Mouse (Mus musculus): ENCODE data around the gene Rnf181. TPM values are rescaled to one million over a fixed set of nuclear protein-coding genes. Genes with fewer than 3 reads are reported as not detected.

The Rnf181 gene
- total RNA-seq, 2 experiments from 2014 or later, result 52.1 to 69.3 TPM

DNA sequence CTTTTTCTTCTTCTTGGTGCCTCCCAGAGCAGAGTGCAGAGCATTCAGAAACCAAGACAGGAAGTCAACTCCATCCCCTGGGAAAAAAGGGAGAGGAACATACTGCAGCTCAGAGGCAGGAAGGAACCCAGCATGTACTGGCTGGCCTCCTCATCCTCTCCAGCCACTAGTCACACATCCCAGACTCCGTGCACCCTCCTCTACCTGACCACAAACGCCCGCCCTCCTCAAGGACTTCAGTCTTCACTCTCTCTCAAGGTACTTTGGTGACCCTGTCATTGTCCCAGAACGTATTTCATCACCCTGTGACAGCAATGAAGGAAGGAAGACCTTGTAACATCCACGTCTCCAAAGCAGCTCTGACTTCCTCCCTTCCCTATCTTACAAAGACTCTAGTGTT, 33.6 kb downstream of the Rnf181 start:
- peak; percentile 81 for ATAC-seq (ENCODE audit: poor library complexity, severe bottlenecking)

DNA sequence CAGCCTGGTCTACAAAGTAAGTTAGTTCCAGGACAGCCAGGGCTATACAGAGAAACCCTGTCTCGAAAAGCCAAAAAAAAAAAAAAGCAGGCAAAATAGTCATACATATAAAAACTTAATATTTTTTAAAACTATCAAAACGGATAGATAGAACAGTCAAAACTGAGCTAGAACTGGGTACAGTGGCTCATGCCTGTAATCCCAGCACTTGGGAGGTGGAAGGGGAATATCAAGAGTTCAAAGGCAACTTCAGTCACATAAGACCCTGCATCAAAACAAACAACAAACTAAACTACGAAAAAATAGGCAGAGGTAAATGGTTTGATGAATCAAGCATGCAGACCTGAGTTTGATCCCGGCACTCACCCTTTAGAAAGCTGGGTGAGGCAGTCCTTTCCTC, 36.6 kb downstream of the Rnf181 start:
- no peak for ATAC-seq (ENCODE audit: poor library complexity, severe bottlenecking)

DNA sequence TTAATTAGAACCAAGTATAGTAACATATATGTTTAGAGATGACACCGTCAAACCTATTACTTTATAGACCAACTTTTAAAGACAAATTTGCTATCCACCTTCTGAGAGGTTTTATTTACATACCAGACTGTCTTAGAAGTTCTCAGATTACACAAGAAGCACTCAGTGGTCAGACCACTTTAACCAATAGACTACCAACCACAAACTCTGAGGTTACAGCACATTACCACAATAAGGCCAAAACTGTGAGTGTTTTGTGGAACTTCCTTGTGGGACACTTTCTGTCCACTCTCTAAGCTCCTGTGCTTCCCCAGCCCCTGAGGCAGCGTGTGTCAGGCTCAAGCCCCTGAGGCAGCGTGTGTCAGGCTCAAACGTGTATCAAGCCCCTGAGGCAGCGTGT, 37.7 kb downstream of the Rnf181 start:
- peak; percentile 62 for ATAC-seq (ENCODE audit: poor library complexity, severe bottlenecking)

DNA sequence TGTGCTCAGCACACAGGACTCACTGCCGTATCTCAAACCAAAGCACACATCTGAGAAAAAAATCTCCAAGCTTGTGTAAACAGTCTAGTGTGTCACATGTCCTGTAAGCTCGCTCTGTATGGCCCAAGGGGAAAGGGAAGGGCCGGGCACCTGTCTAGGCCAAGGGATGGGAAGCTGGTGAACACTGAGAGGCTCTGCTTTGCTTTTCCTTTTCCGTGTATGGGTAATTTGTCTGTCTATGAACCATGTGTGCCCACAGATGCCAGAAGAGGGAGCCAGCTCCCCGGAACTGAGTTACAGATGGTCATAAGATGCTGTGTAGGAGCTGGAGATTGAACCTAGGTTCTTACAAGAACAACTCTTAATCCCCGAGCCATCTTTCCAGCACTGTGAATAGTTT, 40.5 kb downstream of the Rnf181 start:
- peak; percentile 76 for ATAC-seq (ENCODE audit: poor library complexity, severe bottlenecking)

DNA sequence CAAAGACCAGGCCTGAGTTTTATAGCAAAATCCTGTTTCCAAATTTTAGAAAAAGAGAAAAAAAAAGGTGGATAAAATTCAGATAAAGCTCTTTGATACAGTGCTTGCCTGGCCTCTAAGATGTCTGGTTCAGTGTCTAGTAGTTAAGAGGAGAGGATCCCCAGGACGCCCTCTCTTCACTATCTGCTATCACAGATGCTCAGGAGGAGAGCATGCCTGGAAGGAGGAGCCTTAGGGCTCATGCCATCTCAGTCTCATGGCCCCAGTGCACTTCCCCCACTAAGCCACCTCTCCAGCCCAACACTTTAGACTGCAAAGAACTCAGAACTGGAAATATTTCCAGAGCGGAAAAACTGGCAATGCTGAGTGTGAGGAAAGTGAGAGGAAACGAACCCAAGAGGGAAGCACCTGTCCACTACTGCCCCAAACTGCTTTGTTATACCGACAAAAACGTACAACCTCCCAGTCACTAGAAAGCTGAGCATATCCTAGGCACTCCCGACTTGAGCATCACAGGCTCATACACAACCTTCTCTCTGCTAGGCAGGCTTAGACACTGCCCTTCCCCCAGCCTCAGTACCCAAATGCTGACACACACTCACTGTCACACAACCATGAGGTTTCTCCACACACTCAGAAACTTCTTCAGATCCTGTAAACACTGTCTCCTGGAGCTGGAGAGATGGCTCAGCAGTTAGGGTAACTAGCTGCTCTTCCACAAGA, 42.8 kb downstream of the Rnf181 start:
- no peak for ATAC-seq (ENCODE audit: poor library complexity, severe bottlenecking)

DNA sequence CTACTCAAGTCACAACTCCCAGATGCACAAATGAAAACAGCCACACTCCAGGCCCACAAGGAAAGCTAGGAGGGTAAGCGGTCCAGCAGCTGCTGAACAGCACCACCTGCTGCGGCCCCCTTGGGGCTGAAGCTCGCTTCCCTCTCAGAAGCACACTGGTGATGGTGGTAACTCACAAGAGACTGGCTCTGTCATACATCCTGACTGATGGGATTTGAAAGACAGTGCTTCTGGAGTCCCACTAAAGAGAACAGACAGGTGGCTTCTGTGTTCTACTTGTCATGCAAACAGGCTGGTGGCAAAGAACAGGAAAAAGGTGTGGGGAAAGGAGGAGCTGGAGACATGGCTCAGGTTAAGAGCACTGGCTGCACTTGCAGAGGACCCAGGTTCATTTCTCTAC, 43.8 kb downstream of the Rnf181 start:
- no peak for ATAC-seq (ENCODE audit: poor library complexity, severe bottlenecking)

DNA sequence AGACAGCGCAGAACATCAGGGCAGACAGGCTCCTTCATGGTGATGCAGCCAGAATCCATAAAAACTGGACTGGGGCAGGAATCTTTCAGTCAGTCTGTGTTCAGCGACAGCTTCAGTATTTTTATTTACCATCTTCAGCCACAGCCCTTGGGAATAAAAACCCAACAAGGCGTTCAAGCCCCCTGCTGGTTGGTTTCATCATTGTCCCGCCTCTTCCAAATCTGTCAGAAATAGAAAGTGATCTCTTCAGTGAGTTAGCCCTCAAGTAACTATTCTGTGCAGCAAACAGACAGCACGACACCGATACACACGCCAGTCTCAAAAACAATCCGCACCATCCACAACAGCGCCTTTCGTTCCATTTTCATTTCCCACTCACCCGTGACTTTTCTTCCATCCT, 47.7 kb downstream of the Rnf181 start:
- no peak for ATAC-seq (ENCODE audit: poor library complexity, severe bottlenecking)

DNA sequence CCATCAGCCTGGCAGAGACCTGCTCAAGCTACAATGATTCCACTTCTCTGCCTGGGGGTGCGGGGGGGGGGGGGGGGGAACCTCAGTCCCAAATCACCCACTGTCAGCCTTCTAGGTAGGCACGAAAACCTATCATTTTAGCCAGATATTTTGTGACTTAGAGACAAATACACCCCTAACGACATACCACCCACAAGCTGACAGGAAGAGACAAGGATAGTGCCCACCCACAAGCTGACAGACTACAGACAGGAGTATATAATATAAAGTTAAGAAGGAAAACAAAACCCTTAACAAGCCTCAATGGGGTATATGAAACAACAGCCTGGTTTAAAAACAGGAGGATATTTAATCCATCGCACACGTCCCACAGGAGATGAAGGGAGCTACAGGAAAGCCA, 48.3 kb downstream of the Rnf181 start:
- no peak for ATAC-seq (ENCODE audit: poor library complexity, severe bottlenecking)

DNA sequence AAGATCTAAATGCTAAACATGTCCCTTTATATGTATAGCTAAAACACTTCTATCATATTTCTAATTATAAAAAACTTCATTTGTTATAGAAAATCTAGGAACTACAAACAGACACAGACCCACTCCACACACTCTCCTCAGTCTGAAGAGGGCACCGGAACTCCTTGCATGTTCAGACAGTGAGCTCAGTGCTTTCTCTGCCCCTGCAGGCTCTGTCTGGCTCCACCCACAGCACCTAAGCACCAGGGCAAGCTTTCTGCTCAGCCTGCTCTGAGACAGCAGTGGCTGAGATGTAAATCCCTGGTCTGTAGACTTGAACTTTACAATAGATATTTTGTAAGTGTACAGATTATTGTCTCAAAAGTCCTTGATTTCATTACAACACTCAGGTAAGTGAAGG, 50.7 kb downstream of the Rnf181 start:
- no peak for ATAC-seq (ENCODE audit: poor library complexity, severe bottlenecking)

DNA sequence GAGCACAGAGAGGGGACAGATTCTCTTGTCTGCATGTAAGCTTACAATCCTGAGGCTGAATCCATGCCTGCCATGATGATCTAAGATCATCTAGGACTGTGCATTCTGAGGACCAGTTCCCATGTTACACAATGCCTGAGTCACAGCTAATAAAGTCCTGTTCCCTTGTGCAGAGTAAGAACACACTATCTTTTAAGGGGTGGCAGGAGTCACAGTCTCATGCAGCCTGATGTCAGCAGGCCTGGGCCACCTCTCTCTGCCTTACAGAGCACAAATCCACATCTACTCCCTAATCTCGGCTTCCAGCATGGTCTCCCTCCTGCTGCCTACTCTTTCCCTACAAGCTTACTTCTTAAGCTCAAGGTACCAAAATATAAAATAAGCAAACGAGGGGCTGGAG, 51.4 kb downstream of the Rnf181 start:
- ATAC-seq (ENCODE audit: poor library complexity, severe bottlenecking), result no peak

DNA sequence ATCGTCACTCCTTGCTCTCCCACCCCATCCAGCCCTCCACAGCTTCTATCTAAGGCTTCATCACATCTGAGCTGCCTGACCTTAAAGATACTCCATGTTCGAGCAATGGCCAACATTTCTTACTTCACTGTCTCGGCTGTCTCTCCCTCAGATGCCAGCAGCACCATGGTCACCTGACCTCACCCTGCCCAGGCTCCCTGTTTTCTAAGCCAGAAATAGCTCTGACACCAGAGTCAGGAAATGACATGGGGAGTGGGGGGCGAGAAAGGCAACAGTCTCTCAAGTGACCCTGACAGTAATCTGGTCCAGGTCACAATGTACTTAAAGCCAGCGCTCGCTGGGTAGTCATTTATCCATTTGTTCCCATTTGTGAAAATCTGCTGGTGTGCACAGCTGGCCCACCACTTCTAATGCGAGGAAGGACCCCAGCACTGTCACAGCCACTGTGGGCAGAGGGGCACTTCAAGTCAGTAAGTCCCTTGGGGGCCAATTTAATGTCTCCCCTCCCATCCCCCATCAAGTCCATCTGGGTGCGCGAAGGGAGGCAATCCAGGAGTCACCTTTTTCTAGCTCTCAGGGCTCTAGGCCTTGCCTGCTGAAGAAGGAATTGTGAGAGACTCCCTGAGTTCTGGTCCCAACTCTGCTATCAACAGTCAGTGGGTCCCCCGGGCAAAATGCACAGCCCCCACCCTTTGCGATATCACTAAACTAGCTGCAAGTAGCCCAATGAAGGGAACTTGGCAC, 53.5 kb downstream of the Rnf181 start:
- no peak for ATAC-seq (ENCODE audit: poor library complexity, severe bottlenecking)

DNA sequence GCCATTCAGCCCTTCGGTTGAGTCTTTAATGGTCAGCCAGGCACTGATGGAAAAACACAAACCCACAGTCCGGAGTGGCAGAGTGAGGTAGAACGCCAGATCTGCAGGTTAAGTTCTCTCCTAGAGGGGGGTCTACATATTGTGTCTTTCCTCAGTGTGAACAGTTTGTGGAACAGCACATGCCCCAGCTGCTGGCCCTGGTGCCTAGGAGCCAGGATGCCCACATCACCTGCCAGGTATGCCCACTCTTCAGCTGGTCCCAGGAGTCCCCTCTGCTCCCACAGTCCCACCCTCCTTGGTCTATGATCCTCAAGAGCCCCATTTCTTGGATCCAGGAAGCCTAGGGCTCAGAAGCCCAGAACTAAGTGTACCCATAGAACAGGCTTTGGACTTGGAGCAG, 54.6 kb downstream of the Rnf181 start:
- ATAC-seq (ENCODE audit: poor library complexity, severe bottlenecking), result no peak

Other genes starting within 250 kb of the Rnf181 start
- gene Atoh8, start 131.4 kb downstream of the Rnf181 start, total RNA-seq (2015), result 0.22 TPM in 1 of 2 replicates, not detected in the other
- gene Atoh8, start 131.4 kb downstream of the Rnf181 start, total RNA-seq (2017), result 0.51 TPM in 1 of 2 replicates, not detected in the other
- gene Sftpb, start 62.3 kb downstream of the Rnf181 start, total RNA-seq (2015), result 0.60 TPM in 1 of 2 replicates, not detected in the other
- not detected in 2 replicates for gene Sftpb, start 62.3 kb downstream of the Rnf181 start, total RNA-seq (2017)
- 36.8 and 42.1 TPM in 2 replicates for gene Usp39, start 21.8 kb downstream of the Rnf181 start, total RNA-seq (2015)
- 71.7 and 77.1 TPM in 2 replicates for gene Usp39, start 21.8 kb downstream of the Rnf181 start, total RNA-seq (2017)
- 34.0 and 40.5 TPM in 2 replicates for gene 0610030E20Rik, start 19.6 kb downstream of the Rnf181 start, total RNA-seq (2015)
- 26.7 and 30.7 TPM in 2 replicates for gene 0610030E20Rik, start 19.6 kb downstream of the Rnf181 start, total RNA-seq (2017)
- gene Tmem150a, start 11.5 kb downstream of the Rnf181 start, total RNA-seq (2015), result 0.20 and 2.3 TPM in 2 replicates
- gene Tmem150a, start 11.5 kb downstream of the Rnf181 start, total RNA-seq (2017), result 0.26 and 0.45 TPM in 2 replicates
- gene Vamp5, start 13.5 kb upstream of the Rnf181 start, total RNA-seq (2015), result 15.4 and 20.0 TPM in 2 replicates
- 6.5 and 12.4 TPM in 2 replicates for gene Vamp5, start 13.5 kb upstream of the Rnf181 start, total RNA-seq (2017)
- gene Vamp8, start 23.7 kb upstream of the Rnf181 start, total RNA-seq (2015), result 219 and 236 TPM in 2 replicates
- gene Vamp8, start 23.7 kb upstream of the Rnf181 start, total RNA-seq (2017), result 199 and 241 TPM in 2 replicates
- 5.6 and 7.8 TPM in 2 replicates for gene Ggcx, start 47.4 kb upstream of the Rnf181 start, total RNA-seq (2015)
- 6.0 and 8.3 TPM in 2 replicates for gene Ggcx, start 47.4 kb upstream of the Rnf181 start, total RNA-seq (2017)
- gene Mat2a, start 72.6 kb upstream of the Rnf181 start, total RNA-seq (2015), result 181 and 183 TPM in 2 replicates
- gene Mat2a, start 72.6 kb upstream of the Rnf181 start, total RNA-seq (2017), result 95.4 and 105 TPM in 2 replicates
- gene Sh2d6, start 154.8 kb upstream of the Rnf181 start, total RNA-seq (2015), result 0.25 TPM in 1 of 2 replicates, not detected in the other
- 0.18 TPM in 1 of 2 replicates, not detected in the other for gene Sh2d6, start 154.8 kb upstream of the Rnf181 start, total RNA-seq (2017)
- gene Capg, start 177.4 kb upstream of the Rnf181 start, total RNA-seq (2015), result 164 and 167 TPM in 2 replicates
- 341 and 407 TPM in 2 replicates for gene Capg, start 177.4 kb upstream of the Rnf181 start, total RNA-seq (2017)
- gene Elmod3, start 231.5 kb upstream of the Rnf181 start, total RNA-seq (2015), result 6.4 and 7.0 TPM in 2 replicates
- gene Elmod3, start 231.5 kb upstream of the Rnf181 start, total RNA-seq (2017), result 8.6 and 10.2 TPM in 2 replicates
- 2.2 and 5.2 TPM in 2 replicates for gene Retsat, start 231.5 kb upstream of the Rnf181 start, total RNA-seq (2015)
- 3.8 and 7.2 TPM in 2 replicates for gene Retsat, start 231.5 kb upstream of the Rnf181 start, total RNA-seq (2017)

Measured in megakaryocyte, adult 5-6 weeks (primary cell).